Mouse (Mus musculus) lung, postnatal 0 days (tissue): ENCODE measurements at regions not wholly inside any gene's neighbourhood (a gene's known extent, or its start where the extent isn't known, plus 50 kb on each side); places are given as distances from the start of the nearest gene placed in this dataset.
A peak's percentile ranks its signal among the peaks of the same experiment; 100 is the strongest.

Experiments used
- ATAC-seq: fragments of 200-750 bp; cut with Nextera tagmentation; 2 replicates; pipeline ENCODE4 v1.8.0; 2017; ENCODE audit warnings: moderate library complexity
- DNase-seq: peaks from one replicate; pipeline ENCODE4 v3.0.0-alpha.2; 2016; ENCODE audit warnings: low spot score
- H3K27ac ChIP-seq: fragments of 300-500 bp; sonication (generic); 2 replicates; pipeline ENCODE4 v1.5.1; 2014; ENCODE audit warnings: antibody characterized with exemption, mild to moderate bottlenecking, low read length, mixed read lengths
- H3K27me3 ChIP-seq: fragments of 300-500 bp; sonication (generic); replicated peaks from 2 replicates; pipeline ENCODE4 v1.6.1; 2014; ENCODE audit warnings: low read length, mixed read lengths; ENCODE audit not compliant: insufficient read depth
- H3K36me3 ChIP-seq: fragments of 300-500 bp; sonication (generic); 2 replicates; pipeline ENCODE4 v1.6.1; 2014; ENCODE audit warnings: low read length, mixed read lengths; ENCODE audit not compliant: insufficient read depth
- H3K4me1 ChIP-seq: fragments of 300-500 bp; sonication (generic); 2 replicates; pipeline ENCODE4 v1.6.1; 2014; ENCODE audit warnings: antibody characterized with exemption, low read depth, low read length, mixed read lengths; ENCODE audit not compliant: insufficient read depth
- H3K4me2 ChIP-seq: fragments of 300-500 bp; sonication (generic); replicated peaks from 2 replicates; pipeline ENCODE4 v1.6.1; 2014; ENCODE audit warnings: low read depth, mild to moderate bottlenecking, low read length, moderate library complexity, mixed read lengths
- H3K4me3 ChIP-seq: fragments of 300-500 bp; sonication (generic); 2 replicates; pipeline ENCODE4 v1.5.1; 2014; ENCODE audit warnings: low read depth, low read length
- H3K9ac ChIP-seq: fragments of 300-500 bp; sonication (generic); replicated peaks from 2 replicates; pipeline ENCODE4 v1.6.1; 2014; ENCODE audit warnings: low read depth, mild to moderate bottlenecking
- H3K9me3 ChIP-seq: fragments of 300-500 bp; sonication (generic); 2 replicates; pipeline ENCODE4 v1.6.1; 2016; ENCODE audit warnings: low read length, mixed read lengths
- CTCF ChIP-seq: IDR thresholded peaks from 2 replicates; pipeline ENCODE4 v1.5.1; 2016; ENCODE audit warnings: antibody characterized with exemption, mild to moderate bottlenecking
- EP300 ChIP-seq: IDR thresholded peaks from 2 replicates; pipeline ENCODE4 v1.6.1; 2016; ENCODE audit warnings: antibody characterized with exemption, mild to moderate bottlenecking, control low read depth
- WGBS: fragments of 180-500 bp; shearing (Covaris S2); extraction: QIAGEN DNeasy Blood & Tissue Kit; methylation state at CpG from one replicate; pipeline ENCODE4 v1.1.7; 2014; 5-methylcytosine and 5-hydroxymethylcytosine counted together

GRCm38 (mm10) chr3:20714671-20715070 lies 347.7 kb upstream of the Agtr1b start:
- Histone ChIP-seq H3K4me2 (no peak overlapping the region), H3K4me1 (no peaks in the 10 kb centered on the region), H3K9ac (no peak overlapping the region), H3K4me3 (no peak overlapping the region), H3K36me3 (no peaks in the 10 kb centered on the region), H3K27ac (no peak overlapping the region), H3K9me3 (no peaks in the 10 kb centered on the region), H3K27me3 (no peaks in the 10 kb centered on the region)
- 16% methylated on average over 1 of the region's 1 CpGs for WGBS
- no peak for TF ChIP-seq CTCF
- no peak for TF ChIP-seq EP300
- no peak for ATAC-seq
- no peak for DNase-seq

GRCm38 (mm10) chr3:20709661-20710060 lies 342.7 kb upstream of the Agtr1b start:
- Histone ChIP-seq H3K9ac (no peak overlapping the region), H3K36me3 (no peaks in the 10 kb centered on the region), H3K27me3 (no peaks in the 10 kb centered on the region), H3K9me3 (no peaks in the 10 kb centered on the region), H3K27ac (no peak overlapping the region), H3K4me2 (no peak overlapping the region), H3K4me1 (no peaks in the 10 kb centered on the region), H3K4me3 (no peak overlapping the region)
- 19% methylated on average over 2 of the region's 2 CpGs for WGBS
- TF ChIP-seq CTCF: no peak
- no peak for TF ChIP-seq EP300
- peak; percentile 9 for DNase-seq
- no peak; the same call in 1 of the 2 replicates for ATAC-seq

- H3K4me1 ChIP-seq: no peaks in the 10 kb centered on the region
- no peaks in the 10 kb centered on the region for H3K9me3 ChIP-seq
- TF ChIP-seq EP300 (no peak), CTCF (no peak)
- no peak overlapping the region for H3K4me2 ChIP-seq
- no peak overlapping the region for H3K4me3 ChIP-seq
- no peaks in the 10 kb centered on the region for H3K27me3 ChIP-seq
- no peaks in the 10 kb centered on the region for H3K36me3 ChIP-seq
- no peak overlapping the region for H3K27ac ChIP-seq
- no peak overlapping the region for H3K9ac ChIP-seq
- ATAC-seq (no peak), DNase-seq (no peak)
- 86% methylated on average over 2 of the region's 2 CpGs for WGBS
Measured at GRCm38 (mm10) chr3:20695322-20695859, 328.4 kb upstream of the Agtr1b start.

- H3K4me2 ChIP-seq: peak overlapping the region; percentile 1; the same call in 1 of the 2 replicates
- no peaks in the 10 kb centered on the region for H3K4me1 ChIP-seq
- TF ChIP-seq CTCF (peak; percentile 23; the same call in 1 of the 2 replicates), EP300 (no peak)
- H3K9me3 ChIP-seq: no peaks in the 10 kb centered on the region
- peak overlapping the region; percentile 20; the same call in 1 of the 2 replicates for H3K27ac ChIP-seq
- H3K9ac ChIP-seq: no peak overlapping the region
- no peak overlapping the region for H3K4me3 ChIP-seq
- 54% methylated on average over 6 of the region's 6 CpGs for WGBS
- DNase-seq: peak; percentile 61
- ATAC-seq: peak; percentile 68
- H3K27me3 ChIP-seq: no peaks in the 10 kb centered on the region
- H3K36me3 ChIP-seq: no peaks in the 10 kb centered on the region
Measured at GRCm38 (mm10) chr3:20680944-20681494, 314.0 kb upstream of the Agtr1b start.

GRCm38 (mm10) chr3:20661883-20662282 lies 294.9 kb upstream of the Agtr1b start:
- no peaks in the 10 kb centered on the region for H3K4me1 ChIP-seq
- no peaks in the 10 kb centered on the region for H3K27me3 ChIP-seq
- no peak overlapping the region for H3K27ac ChIP-seq
- H3K36me3 ChIP-seq: no peaks in the 10 kb centered on the region
- TF ChIP-seq CTCF (no peak), EP300 (no peak)
- no peak for ATAC-seq
- H3K9me3 ChIP-seq: no peaks in the 10 kb centered on the region
- DNase-seq: no peak
- H3K4me3 ChIP-seq: no peak overlapping the region
- 44% methylated on average over 1 of the region's 1 CpGs for WGBS
- no peak overlapping the region for H3K4me2 ChIP-seq
- no peak overlapping the region for H3K9ac ChIP-seq

- Histone ChIP-seq H3K27ac (no peak overlapping the region), H3K27me3 (no peaks in the 10 kb centered on the region), H3K4me1 (no peaks in the 10 kb centered on the region), H3K36me3 (no peaks in the 10 kb centered on the region), H3K9ac (no peak overlapping the region), H3K4me3 (no peak overlapping the region), H3K4me2 (no peak overlapping the region), H3K9me3 (no peaks in the 10 kb centered on the region)
- peak; percentile 31 for DNase-seq
- no peak for ATAC-seq
- WGBS: 2% methylated on average over 1 of the region's 1 CpGs
- TF ChIP-seq CTCF: peak; percentile 68
- 0 out of 2 replicates have a peak, but pooled peaks have one; percentile 8 for TF ChIP-seq EP300
Measured at GRCm38 (mm10) chr3:20655345-20655744, 288.4 kb upstream of the Agtr1b start.
